Mouse (Mus musculus) liver, embryonic 12.5 days (tissue): ENCODE results near the gene 4931406C07Rik. TPM values are rescaled to one million over a fixed set of nuclear protein-coding genes. Genes with fewer than 3 reads are reported as not detected.

Experiments
- ATAC-seq: fragments of 200-750 bp; cut with Nextera tagmentation; 2 replicates; pipeline ENCODE4 v1.8.0; 2017; ENCODE audit warnings: moderate number of reproducible peaks, mild to moderate bottlenecking, moderate library complexity
- H3K27ac ChIP-seq: fragments of 300-500 bp; sonication (generic); 2 replicates; pipeline ENCODE4 v1.5.1; 2016; ENCODE audit warnings: mild to moderate bottlenecking
- H3K27me3 ChIP-seq: fragments of 300-500 bp; sonication (generic); replicated peaks from 2 replicates; pipeline ENCODE4 v1.6.1; 2016; ENCODE audit warnings: mild to moderate bottlenecking, moderate library complexity
- H3K36me3 ChIP-seq: fragments of 300-500 bp; sonication (generic); 2 replicates; pipeline ENCODE4 v1.6.1; 2016; ENCODE audit warnings: mild to moderate bottlenecking, moderate library complexity
- H3K4me1 ChIP-seq: fragments of 300-500 bp; sonication (generic); 2 replicates; pipeline ENCODE4 v1.6.1; 2016
- H3K4me2 ChIP-seq: fragments of 300-500 bp; sonication (generic); 2 replicates; pipeline ENCODE4 v1.6.1; 2016; ENCODE audit warnings: mild to moderate bottlenecking, moderate library complexity
- H3K4me3 ChIP-seq: fragments of 300-500 bp; sonication (generic); 2 replicates; pipeline ENCODE4 v1.5.1; 2016; ENCODE audit warnings: mild to moderate bottlenecking, moderate library complexity
- H3K9ac ChIP-seq: fragments of 300-500 bp; sonication (generic); 2 replicates; pipeline ENCODE4 v1.6.1; 2016; ENCODE audit warnings: mild to moderate bottlenecking, moderate library complexity
- H3K9me3 ChIP-seq: fragments of 300-500 bp; sonication (generic); replicated peaks from 2 replicates; pipeline ENCODE4 v1.6.1; 2016; ENCODE audit warnings: mild to moderate bottlenecking, moderate library complexity
- WGBS: fragments of 180-500 bp; shearing (Covaris S2); methylation state at CpG from one replicate; pipeline ENCODE4 v1.1.7; 2016; ENCODE audit not compliant: insufficient replicate concordance; 5-methylcytosine and 5-hydroxymethylcytosine counted together
- polyA plus RNA-seq: library from polyadenylated mRNA; unstranded; fragments of >200 nt; fragmentation: Nextera tagmentation; extraction: Ambion mirVana; gene quantifications from 2 replicates; pipeline ENCODE4 v1.2.1, GENCODE M21; 2016

4931406C07Rik gene
- polyA plus RNA-seq, 1 experiment from 2014 or later = 3.8 TPM

DNA sequence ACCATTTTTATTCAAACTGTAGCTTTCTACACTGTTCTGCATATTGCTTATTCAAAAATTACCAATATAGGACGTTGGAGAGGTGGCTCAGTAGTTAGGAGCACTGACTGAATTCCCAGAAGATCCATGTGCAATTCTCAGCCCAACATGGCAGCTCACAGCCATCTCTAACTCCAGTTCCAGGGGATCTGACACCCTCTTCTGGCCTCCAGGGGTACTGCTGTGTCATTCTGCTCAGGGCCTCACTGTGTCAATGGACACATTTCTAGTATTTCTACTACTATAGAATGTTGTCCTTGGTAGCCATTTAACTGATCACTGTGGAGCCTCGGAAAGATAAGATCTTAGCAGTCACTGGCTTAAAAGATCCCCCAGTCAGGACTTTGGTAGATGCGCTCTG, 20.8 kb downstream of the 4931406C07Rik start:
- 54% methylated on average over 3 of the region's 3 CpGs for WGBS
- no peak overlapping the region for H3K9ac ChIP-seq
- no peak for ATAC-seq
- no peak overlapping the region for H3K4me2 ChIP-seq
- H3K36me3 ChIP-seq = peaks cover 4% of the 10 kb centered on the region; the same call in 1 of the 2 replicates
- no peaks in the 10 kb centered on the region for H3K27me3 ChIP-seq
- no peak overlapping the region for H3K27ac ChIP-seq
- H3K9me3 ChIP-seq = no peaks in the 10 kb centered on the region
- peaks cover 41% of the 10 kb centered on the region for H3K4me1 ChIP-seq
- H3K4me3 ChIP-seq = no peak overlapping the region

- Histone ChIP-seq H3K4me2 (peak overlapping the region; percentile 82), H3K4me1 (peaks cover 32% of the 10 kb centered on the region), H3K9me3 (no peaks in the 10 kb centered on the region), H3K27ac (peak overlapping the region; percentile 91), H3K9ac (peak overlapping the region; percentile 96), H3K27me3 (no peaks in the 10 kb centered on the region), H3K4me3 (peak overlapping the region; percentile 95), H3K36me3 (peaks cover 25% of the 10 kb centered on the region)
- peak; percentile 58 for ATAC-seq
- 27% methylated on average over 5 of the region's 5 CpGs for WGBS
These were observed 25.8 kb downstream of the 4931406C07Rik start for GRCm38 (mm10) chr9:15280491-15280879.

GRCm38 (mm10) chr9:15279649-15280490, 26.4 kb downstream of the 4931406C07Rik start, which contains the start of gene Med17:
Gene Med17 (minus strand): TSS chr9:15279931.
- H3K4me2 ChIP-seq = peak within 1 kb of the TSS; percentile 82
- peak within 1 kb of the TSS; percentile 95 for H3K4me3 ChIP-seq
- peak within 1 kb of the TSS; percentile 91 for H3K27ac ChIP-seq
- ATAC-seq = peak; percentile 96
- no peaks in the 10 kb centered on the region for H3K27me3 ChIP-seq
- H3K36me3 ChIP-seq = peaks cover 31% of the 10 kb centered on the region
- 1% methylated on average over 57 of the region's 57 CpGs for WGBS
- H3K4me1 ChIP-seq = peaks cover 32% of the 10 kb centered on the region
- no peaks in the 10 kb centered on the region for H3K9me3 ChIP-seq
- H3K9ac ChIP-seq = peak within 1 kb of the TSS; percentile 96

GRCm38 (mm10) chr9:15279139-15279648, 27.1 kb downstream of the 4931406C07Rik start:
- Histone ChIP-seq H3K9me3 (no peaks in the 10 kb centered on the region), H3K4me2 (peak overlapping the region; percentile 82), H3K36me3 (peaks cover 34% of the 10 kb centered on the region), H3K27me3 (no peaks in the 10 kb centered on the region), H3K4me3 (peak overlapping the region; percentile 95), H3K9ac (peak overlapping the region; percentile 96), H3K27ac (peak overlapping the region; percentile 91), H3K4me1 (peaks cover 32% of the 10 kb centered on the region)
- ATAC-seq = no peak
- WGBS = 7% methylated on average over 19 of the region's 19 CpGs

DNA sequence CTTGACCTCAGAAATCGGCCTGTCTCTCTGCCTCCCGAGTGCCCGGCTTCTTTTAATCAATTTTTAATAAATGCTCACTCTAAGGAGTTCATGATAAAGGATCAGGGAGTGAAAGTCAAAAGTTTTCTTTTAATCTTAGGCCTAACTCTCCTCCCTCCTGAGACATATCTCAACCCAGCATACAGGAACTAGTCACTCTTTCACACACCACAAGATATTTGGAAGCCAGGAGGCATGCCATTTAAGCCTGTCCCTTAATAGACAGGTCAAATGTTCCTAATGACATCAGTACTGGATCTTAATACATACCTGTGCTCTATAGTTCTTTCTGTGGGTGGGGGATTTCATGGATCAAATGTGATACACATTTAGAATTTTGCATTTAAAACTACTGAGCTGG, 27.9 kb downstream of the 4931406C07Rik start:
- Histone ChIP-seq H3K9me3 (no peaks in the 10 kb centered on the region), H3K9ac (0 out of 2 replicates have a peak overlapping the region, but pooled peaks have one; percentile 39), H3K36me3 (peaks cover 43% of the 10 kb centered on the region), H3K27ac (no peak overlapping the region), H3K4me3 (0 out of 2 replicates have a peak overlapping the region, but pooled peaks have one; percentile 95), H3K4me2 (peak overlapping the region; percentile 82), H3K4me1 (peaks cover 32% of the 10 kb centered on the region), H3K27me3 (no peaks in the 10 kb centered on the region)
- 83% methylated on average over 3 of the region's 3 CpGs for WGBS
- no peak for ATAC-seq

GRCm38 (mm10) chr9:15276855-15277254, 29.4 kb downstream of the 4931406C07Rik start:
- no peak for ATAC-seq
- no peak overlapping the region for H3K4me3 ChIP-seq
- H3K27ac ChIP-seq = no peak overlapping the region
- no peaks in the 10 kb centered on the region for H3K27me3 ChIP-seq
- no peak overlapping the region for H3K4me2 ChIP-seq
- H3K9ac ChIP-seq = no peak overlapping the region
- peaks cover 32% of the 10 kb centered on the region for H3K4me1 ChIP-seq
- 85% methylated on average over 4 of the region's 4 CpGs for WGBS
- peaks cover 57% of the 10 kb centered on the region for H3K36me3 ChIP-seq
- no peaks in the 10 kb centered on the region for H3K9me3 ChIP-seq

GRCm38 (mm10) chr9:15273981-15274380, 32.3 kb downstream of the 4931406C07Rik start:
- Histone ChIP-seq H3K27me3 (no peaks in the 10 kb centered on the region), H3K9me3 (no peaks in the 10 kb centered on the region), H3K4me1 (peaks cover 17% of the 10 kb centered on the region), H3K27ac (no peak overlapping the region), H3K36me3 (peaks cover 86% of the 10 kb centered on the region), H3K4me2 (no peak overlapping the region), H3K9ac (no peak overlapping the region), H3K4me3 (no peak overlapping the region)
- ATAC-seq = no peak
- 71% methylated on average over 2 of the region's 2 CpGs for WGBS

- 93% methylated on average over 10 of the region's 10 CpGs for WGBS
- Histone ChIP-seq H3K9ac (no peak overlapping the region), H3K9me3 (no peaks in the 10 kb centered on the region), H3K27me3 (no peaks in the 10 kb centered on the region), H3K27ac (no peak overlapping the region), H3K4me3 (no peak overlapping the region), H3K4me2 (no peak overlapping the region), H3K36me3 (peaks cover 85% of the 10 kb centered on the region), H3K4me1 (no peaks in the 10 kb centered on the region)
- ATAC-seq = no peak
These were observed 42.8 kb downstream of the 4931406C07Rik start for GRCm38 (mm10) chr9:15263487-15263886.

DNA sequence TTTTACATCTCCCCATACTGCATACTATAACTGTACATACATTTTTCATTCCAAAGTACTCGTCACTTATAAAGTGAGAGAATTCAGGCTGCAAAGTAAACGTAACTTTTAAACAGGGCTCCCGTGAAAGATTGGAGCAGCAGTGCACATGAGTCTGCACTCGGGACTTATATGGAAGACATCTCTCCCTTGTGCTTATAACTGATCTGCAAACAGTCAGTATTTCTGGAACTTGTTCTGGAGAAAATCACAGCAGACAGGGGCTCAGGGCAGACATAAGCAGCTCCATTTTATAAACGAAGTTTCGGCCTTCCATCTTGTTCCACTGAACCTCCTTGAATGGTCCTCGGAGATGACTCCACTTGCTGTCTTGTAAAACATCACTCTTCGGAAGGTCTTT, 44.3 kb downstream of the 4931406C07Rik start:
- no peak overlapping the region for H3K9ac ChIP-seq
- no peak for ATAC-seq
- H3K9me3 ChIP-seq = no peaks in the 10 kb centered on the region
- H3K4me3 ChIP-seq = no peak overlapping the region
- peaks cover 70% of the 10 kb centered on the region for H3K36me3 ChIP-seq
- H3K27ac ChIP-seq = no peak overlapping the region
- H3K27me3 ChIP-seq = no peaks in the 10 kb centered on the region
- no peaks in the 10 kb centered on the region for H3K4me1 ChIP-seq
- WGBS = 87% methylated on average over 8 of the region's 8 CpGs
- H3K4me2 ChIP-seq = no peak overlapping the region

- no peak overlapping the region for H3K4me2 ChIP-seq
- no peak overlapping the region for H3K4me3 ChIP-seq
- H3K27ac ChIP-seq = no peak overlapping the region
- 59% methylated on average over 3 of the region's 3 CpGs for WGBS
- H3K9ac ChIP-seq = no peak overlapping the region
- H3K27me3 ChIP-seq = no peaks in the 10 kb centered on the region
- no peaks in the 10 kb centered on the region for H3K4me1 ChIP-seq
- no peaks in the 10 kb centered on the region for H3K9me3 ChIP-seq
- ATAC-seq = no peak
- peaks cover 14% of the 10 kb centered on the region for H3K36me3 ChIP-seq
These were observed 50.0 kb downstream of the 4931406C07Rik start for GRCm38 (mm10) chr9:15256214-15256613.

- Histone ChIP-seq H3K4me3 (no peak overlapping the region), H3K36me3 (no peaks in the 10 kb centered on the region), H3K9me3 (no peaks in the 10 kb centered on the region), H3K9ac (no peak overlapping the region), H3K27me3 (no peaks in the 10 kb centered on the region), H3K27ac (no peak overlapping the region), H3K4me1 (no peaks in the 10 kb centered on the region), H3K4me2 (no peak overlapping the region)
- 64% methylated on average over 7 of the region's 7 CpGs for WGBS
- ATAC-seq = no peak
These were observed 51.7 kb downstream of the 4931406C07Rik start for GRCm38 (mm10) chr9:15254501-15254900.

DNA sequence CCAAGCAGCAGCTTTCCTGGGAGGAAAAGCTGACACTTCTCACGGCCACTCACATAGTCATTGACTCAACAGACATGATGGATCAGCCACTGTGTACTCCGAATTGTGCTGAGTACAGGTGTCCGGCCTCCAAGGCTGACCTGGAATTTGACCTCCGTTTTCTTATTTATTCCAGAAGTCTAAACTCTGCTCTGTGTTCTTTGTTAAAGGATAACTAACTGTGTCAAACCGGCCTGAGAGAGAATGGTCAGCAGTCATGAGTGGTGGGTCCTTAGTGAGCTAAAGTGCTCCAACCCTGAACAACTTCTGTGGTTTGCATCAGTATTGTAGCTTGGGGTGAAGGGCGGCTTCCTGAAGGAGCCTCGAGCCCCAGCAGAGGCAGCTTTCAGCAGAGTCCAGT, 54.1 kb downstream of the 4931406C07Rik start:
- no peak overlapping the region for H3K9ac ChIP-seq
- 65% methylated on average over 7 of the region's 7 CpGs for WGBS
- H3K27me3 ChIP-seq = no peaks in the 10 kb centered on the region
- no peak overlapping the region for H3K27ac ChIP-seq
- H3K4me3 ChIP-seq = no peak overlapping the region
- no peaks in the 10 kb centered on the region for H3K36me3 ChIP-seq
- no peak for ATAC-seq
- no peaks in the 10 kb centered on the region for H3K9me3 ChIP-seq
- no peaks in the 10 kb centered on the region for H3K4me1 ChIP-seq
- no peak overlapping the region for H3K4me2 ChIP-seq
